Comparison of ENCODE assay signal across 15 mouse cellular contexts in the genomic region with DNA sequence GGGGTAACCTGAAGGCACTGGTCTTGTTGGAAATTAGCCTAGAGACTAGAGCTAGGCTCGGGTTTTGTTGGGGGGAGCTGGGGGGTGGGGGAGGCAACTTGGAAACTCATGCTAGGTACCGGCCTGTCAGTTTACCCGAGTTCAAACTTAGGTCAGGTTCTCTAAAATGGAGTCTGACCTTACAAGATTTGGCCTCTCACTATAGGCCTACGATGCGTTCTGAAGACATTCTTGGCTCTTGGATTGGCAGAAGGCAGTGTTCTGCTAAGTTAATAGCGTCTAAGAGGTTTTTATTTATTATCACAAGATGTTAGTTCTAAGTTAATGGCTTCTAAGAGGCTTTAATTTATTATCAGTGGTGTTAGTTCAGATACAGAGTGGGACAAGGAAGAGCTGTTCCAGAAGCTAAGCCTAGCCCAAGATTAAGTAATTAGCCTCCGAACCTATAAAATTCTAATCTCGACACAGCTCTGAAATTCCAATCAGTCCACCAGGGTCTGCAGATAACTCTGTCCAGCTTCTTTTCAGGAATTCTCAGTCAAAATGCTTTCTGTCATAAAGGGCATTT.
"Had no signal": no experiment of that assay in that cellular context is flagged by ENCODE, and none has a peak within 500 bp of the region (broad histone marks: within the 10 kb centered on the region; RNA-seq: fewer than 3 reads in every experiment).

No protein-coding gene starts in this region.

- H3K9ac ChIP-seq: limb, embryonic 13.5 days; liver, embryonic 15.5 days; midbrain, embryonic 13.5 days; neural tube, embryonic 15.5 days had no signal

- H3K9me3 ChIP-seq: limb, embryonic 13.5 days; liver, embryonic 15.5 days; midbrain, embryonic 13.5 days; neural tube, embryonic 15.5 days had no signal

- H3K4me3 ChIP-seq: layer of hippocampus, adult 2 months; limb, embryonic 13.5 days; liver, embryonic 15.5 days; midbrain, embryonic 13.5 days; myocyte; neural tube, embryonic 15.5 days had no signal

- DNase-seq: kidney, adult 8-10 months; kidney, postnatal 4 days; left cerebral cortex, postnatal 4 days; lung, adult 2 months; lung, postnatal 36 days; thymus, adult 2 months; thymus, postnatal 25 days had no signal

- H3K4me1 ChIP-seq: liver, embryonic 15.5 days had no signal

- H3K4me2 ChIP-seq: limb, embryonic 13.5 days; liver, embryonic 11.5 days; liver, embryonic 15.5 days; midbrain, embryonic 13.5 days; neural tube, embryonic 15.5 days had no signal

- H3K36me3 ChIP-seq: limb, embryonic 13.5 days; liver, embryonic 15.5 days; midbrain, embryonic 13.5 days; neural tube, embryonic 15.5 days had no signal

- H3K27me3 ChIP-seq: limb, embryonic 13.5 days; liver, embryonic 15.5 days; midbrain, embryonic 13.5 days; neural tube, embryonic 15.5 days had no signal

- ATAC-seq: lung, postnatal 0 days; midbrain, embryonic 13.5 days had no signal

- H3K27ac ChIP-seq: layer of hippocampus, adult 2 months; limb, embryonic 13.5 days; liver, embryonic 15.5 days; midbrain, embryonic 13.5 days; neural tube, embryonic 15.5 days had no signal
